Mouse (Mus musculus): ENCODE data around the gene Clasrp.

- TF ChIP-seq CTCF (IDR thresholded peaks at IDR 0.05; ENCODE audit: extremely low read depth, insufficient read length, insufficient replicate concordance, low read depth, low read length) (no peak), POLR2A (IDR thresholded peaks at IDR 0.05; ENCODE audit: low read depth, low read length) (no peak)
Observed at GRCm38 (mm10) chr7:19607291-19607690, 3.0 kb upstream of the Clasrp start.

All from small intestine, adult 2 months (tissue).